ENCODE assay signal across 10 mouse cellular contexts in the genomic region with DNA sequence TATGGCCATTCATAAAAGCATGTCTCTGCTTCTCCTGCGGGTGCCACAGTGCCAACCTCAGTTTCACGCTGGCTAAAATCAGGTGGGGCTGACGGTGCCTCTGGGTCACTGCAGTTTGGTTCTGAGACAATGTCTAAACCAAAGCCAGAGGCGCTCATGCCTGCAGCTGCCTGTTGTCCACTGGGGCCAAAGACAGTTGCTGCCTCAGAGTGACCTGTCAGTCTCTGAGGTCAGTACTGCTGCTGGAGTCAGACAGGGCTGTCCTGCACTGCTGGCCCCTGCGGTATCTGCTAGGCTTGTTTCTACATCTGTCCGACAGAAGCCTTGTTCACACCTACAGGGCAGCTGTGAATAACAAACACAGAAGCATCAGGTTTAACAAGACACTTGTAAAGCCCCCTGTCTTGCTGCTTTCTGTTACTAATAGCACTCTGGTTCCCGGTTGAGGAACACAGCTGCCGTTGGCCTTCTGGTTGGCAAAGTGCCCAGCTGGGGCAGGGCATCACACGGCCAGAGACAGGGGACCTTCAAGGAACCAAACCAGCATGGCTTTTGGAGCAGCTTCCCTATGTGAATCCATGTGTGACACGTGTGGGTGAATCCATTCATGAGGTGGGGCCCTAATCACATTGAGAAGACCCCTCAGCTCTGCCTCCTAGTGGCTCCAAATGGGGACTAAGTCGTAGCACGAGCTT.
DNase-seq lines count a peak whose midpoint lies in the region; ATAC-seq and TF ChIP-seq lines count a peak whose summit lies in the region.
"Had no signal": no experiment of that assay in that cellular context is flagged by ENCODE, and none has a peak within 500 bp of the region (broad histone marks: within the 10 kb centered on the region; RNA-seq: fewer than 3 reads in every experiment).

No protein-coding gene starts in this region.

- no peak for ATAC-seq in limb, embryonic 11.5 days (ENCODE audit: insufficient number of reproducible peaks, low FRiP score, low TSS enrichment, low read depth)
- ATAC-seq in hindbrain, postnatal 0 days: peak; percentile 69

- no peak overlapping the region for H3K4me2 ChIP-seq in limb, embryonic 11.5 days (ENCODE audit: low read depth, severe bottlenecking)
- no peak overlapping the region for H3K4me2 ChIP-seq in hindbrain, postnatal 0 days (ENCODE audit: low read depth, low read length)
- H3K4me2 ChIP-seq: midbrain, embryonic 12.5 days had no signal

- no peak overlapping the region for H3K9ac ChIP-seq in limb, embryonic 11.5 days (ENCODE audit: low read length)
- H3K9ac ChIP-seq in hindbrain, postnatal 0 days (replicated peaks; ENCODE audit: low read length): no peak overlapping the region
- H3K9ac ChIP-seq: midbrain, embryonic 12.5 days had no signal

- WGBS in limb, embryonic 11.5 days: 53% methylated on average over 12 of the region's 12 CpGs
- WGBS in limb, embryonic 10.5 days: 60% methylated on average over 12 of the region's 12 CpGs
- WGBS in hindbrain, postnatal 0 days: 44% methylated on average over 12 of the region's 12 CpGs

- H3K4me1 ChIP-seq in limb, embryonic 11.5 days (ENCODE audit: control insufficient read depth, insufficient read depth, low read length): peaks cover 13% of the 10 kb centered on the region
- H3K4me1 ChIP-seq in limb, embryonic 10.5 days: peaks cover 36% of the 10 kb centered on the region
- H3K4me1 ChIP-seq in hindbrain, postnatal 0 days (ENCODE audit: insufficient read depth, low read length): peaks cover 3% of the 10 kb centered on the region
- H3K4me1 ChIP-seq: midbrain, embryonic 12.5 days had no signal

- H3K4me3 ChIP-seq in limb, embryonic 11.5 days (ENCODE audit: low read depth, low read length): no peak overlapping the region
- H3K4me3 ChIP-seq in limb, embryonic 10.5 days: no peak overlapping the region
- no peak overlapping the region for H3K4me3 ChIP-seq in hindbrain, postnatal 0 days (ENCODE audit: low read length)
- H3K4me3 ChIP-seq: midbrain, embryonic 12.5 days had no signal

- peak; percentile 48 for TF ChIP-seq CTCF in hindbrain, postnatal 0 days (IDR thresholded peaks at IDR 0.05; ENCODE audit: low read depth)

- H3K27me3 ChIP-seq in limb, embryonic 11.5 days (ENCODE audit: control insufficient read depth, insufficient read depth, low read length): no peaks in the 10 kb centered on the region
- no peaks in the 10 kb centered on the region for H3K27me3 ChIP-seq in limb, embryonic 10.5 days (ENCODE audit: low read depth, poor library complexity, severe bottlenecking)
- H3K27me3 ChIP-seq in hindbrain, postnatal 0 days (ENCODE audit: insufficient read depth, low read length): no peaks in the 10 kb centered on the region
- H3K27me3 ChIP-seq: midbrain, embryonic 12.5 days had no signal

- peak; percentile 48 for DNase-seq in gastrocnemius, postnatal 14 days
- DNase-seq in gastrocnemius, postnatal 25 days: no peak
- DNase-seq in limb, embryonic 11.5 days (ENCODE audit: low spot score): peak; percentile 29
- DNase-seq in limb, embryonic 10.5 days (ENCODE audit: low spot score): no peak
- peak; percentile 25 for DNase-seq in MN1 (ENCODE audit: low spot score)
- peak; percentile 69 for DNase-seq in hindbrain, postnatal 0 days (ENCODE audit: low spot score)
- no peak for DNase-seq in thymus, postnatal 14 days
- no peak for DNase-seq in layer of hippocampus, adult 8-10 months (ENCODE audit: low spot score in 2 of 2)
- DNase-seq: right cerebral cortex, adult 18-20 months had no signal

- H3K27ac ChIP-seq in limb, embryonic 11.5 days (replicated peaks; ENCODE audit: low read depth, low read length): no peak overlapping the region
- no peak overlapping the region for H3K27ac ChIP-seq in limb, embryonic 10.5 days
- H3K27ac ChIP-seq in hindbrain, postnatal 0 days: no peak overlapping the region
- H3K27ac ChIP-seq: midbrain, embryonic 12.5 days had no signal

- intact Hi-C loops in gastrocnemius, postnatal 14 days (cut with DNase I; ENCODE audit: low total_unique reads): no loop called here

- H3K9me3 ChIP-seq in limb, embryonic 11.5 days (ENCODE audit: control insufficient read depth, low read length): no peaks in the 10 kb centered on the region
- H3K9me3 ChIP-seq in limb, embryonic 10.5 days (replicated peaks): no peaks in the 10 kb centered on the region
- H3K9me3 ChIP-seq in hindbrain, postnatal 0 days (ENCODE audit: low read length): no peaks in the 10 kb centered on the region
- H3K9me3 ChIP-seq: midbrain, embryonic 12.5 days had no signal

- no peaks in the 10 kb centered on the region for H3K36me3 ChIP-seq in limb, embryonic 11.5 days (ENCODE audit: control insufficient read depth, insufficient read depth, low read length)
- H3K36me3 ChIP-seq in limb, embryonic 10.5 days: no peaks in the 10 kb centered on the region
- no peaks in the 10 kb centered on the region for H3K36me3 ChIP-seq in hindbrain, postnatal 0 days (ENCODE audit: insufficient read depth, low read length)
- H3K36me3 ChIP-seq: midbrain, embryonic 12.5 days had no signal

Comparison
In these comparisons a context has a peak if more than half of its experiments do, and no peak if none do; other contexts are left out.
1. DNase-seq: peak in gastrocnemius, postnatal 14 days (single experiment), limb, embryonic 11.5 days (single experiment), MN1 (single experiment) and hindbrain, postnatal 0 days (single experiment); none in gastrocnemius, postnatal 25 days (single experiment), limb, embryonic 10.5 days (single experiment), thymus, postnatal 14 days (single experiment) and layer of hippocampus, adult 8-10 months (0 of 2).